Mouse (Mus musculus): ENCODE measurements around the gene Zmiz1.

DNA sequence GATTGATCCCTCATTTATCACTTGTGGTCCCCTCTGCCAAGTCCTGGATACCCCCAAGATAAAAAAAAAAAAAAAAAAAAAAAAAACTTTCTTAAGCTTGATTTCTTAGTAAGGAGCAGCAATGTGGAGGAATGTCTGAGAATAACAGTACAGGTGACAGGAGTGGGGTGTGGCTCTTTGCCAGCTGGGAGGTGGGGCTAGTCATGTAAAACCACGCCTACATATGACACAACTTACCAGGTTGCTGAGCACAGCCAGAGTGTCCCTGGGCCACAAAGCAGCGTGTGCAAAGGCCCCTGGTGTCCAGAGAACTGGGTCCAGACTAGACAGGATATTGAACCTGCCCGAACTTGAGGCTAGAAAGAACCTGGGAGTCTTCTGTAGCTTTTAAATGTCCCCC lies 117.7 kb downstream of the Zmiz1 start:
- TF ChIP-seq EP300 (IDR thresholded peaks at IDR 0.05; ENCODE audit: low read depth) (no peak), CTCF (IDR thresholded peaks at IDR 0.05; ENCODE audit: low read depth) (no peak)
